Mouse (Mus musculus): ENCODE results near the gene Slc25a25. TPM values are rescaled to one million over a fixed set of nuclear protein-coding genes. Genes with fewer than 3 reads are reported as not detected.

Slc25a25 gene
- total RNA-seq, 2 experiments from 2014 or later, result 18.1 to 47.8 TPM

DNA sequence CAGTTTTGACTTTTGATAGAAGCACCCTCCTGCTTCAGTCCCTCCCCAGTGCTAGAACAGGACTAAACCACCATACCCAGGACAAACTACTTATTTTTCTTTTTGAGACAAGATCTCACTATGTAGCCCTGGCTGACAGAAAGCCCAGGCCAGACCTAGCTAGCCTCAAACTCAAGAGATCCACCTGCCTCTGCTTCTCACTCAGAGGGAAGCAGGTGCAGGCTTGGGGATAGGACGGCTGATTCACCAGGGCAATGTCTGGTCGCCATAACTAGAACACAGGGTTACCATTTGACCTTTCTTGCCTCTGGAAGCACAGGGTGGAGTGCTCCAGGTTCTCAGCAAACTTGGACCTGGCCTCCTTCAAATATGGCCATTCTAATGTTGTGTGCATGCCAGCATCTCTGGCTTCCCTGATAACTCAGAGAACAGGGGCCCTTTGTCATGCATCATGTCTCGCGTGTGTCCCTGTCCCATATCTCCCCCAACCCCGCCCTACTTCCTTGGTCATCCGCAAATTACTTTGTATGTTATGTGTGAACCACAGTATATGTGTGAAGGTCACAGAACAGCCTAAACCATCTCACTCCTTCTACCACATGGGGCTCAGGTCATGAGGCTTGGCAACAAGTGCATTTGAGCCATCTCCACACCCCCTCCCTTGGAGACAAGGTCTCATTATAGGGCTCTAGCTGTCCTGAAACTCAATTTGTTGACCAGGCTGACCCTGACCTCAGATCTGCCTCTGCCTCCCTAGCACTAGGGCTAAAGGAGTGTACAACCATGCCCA, 38.3 kb downstream of the Slc25a25 start:
- intact Hi-C loops (cut with DNase I; ENCODE audit: low total_unique reads), result no loop called here
- DNase-seq, result no peak

DNA sequence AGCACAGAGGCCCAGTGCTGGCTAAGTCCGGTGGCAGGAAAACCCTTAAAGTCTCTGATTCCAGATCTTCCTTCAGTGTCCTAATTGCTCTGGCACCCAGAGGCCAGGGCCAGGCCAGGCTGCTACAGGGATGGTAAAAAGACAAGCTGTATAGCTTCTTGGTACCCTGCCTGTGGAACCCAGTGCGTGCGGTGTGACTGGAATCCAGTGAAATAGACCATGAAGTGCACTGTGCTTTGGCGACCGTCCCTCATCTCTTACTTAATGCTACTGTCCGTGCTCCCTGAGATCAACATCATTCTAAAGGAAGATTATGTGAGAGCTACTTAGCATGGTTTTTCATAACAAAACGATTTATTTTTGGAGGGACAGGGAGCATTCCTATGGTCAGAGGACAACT, 39.8 kb downstream of the Slc25a25 start:
- DNase-seq, result no peak
- intact Hi-C loops (cut with DNase I; ENCODE audit: low total_unique reads), result no loop called here

DNA sequence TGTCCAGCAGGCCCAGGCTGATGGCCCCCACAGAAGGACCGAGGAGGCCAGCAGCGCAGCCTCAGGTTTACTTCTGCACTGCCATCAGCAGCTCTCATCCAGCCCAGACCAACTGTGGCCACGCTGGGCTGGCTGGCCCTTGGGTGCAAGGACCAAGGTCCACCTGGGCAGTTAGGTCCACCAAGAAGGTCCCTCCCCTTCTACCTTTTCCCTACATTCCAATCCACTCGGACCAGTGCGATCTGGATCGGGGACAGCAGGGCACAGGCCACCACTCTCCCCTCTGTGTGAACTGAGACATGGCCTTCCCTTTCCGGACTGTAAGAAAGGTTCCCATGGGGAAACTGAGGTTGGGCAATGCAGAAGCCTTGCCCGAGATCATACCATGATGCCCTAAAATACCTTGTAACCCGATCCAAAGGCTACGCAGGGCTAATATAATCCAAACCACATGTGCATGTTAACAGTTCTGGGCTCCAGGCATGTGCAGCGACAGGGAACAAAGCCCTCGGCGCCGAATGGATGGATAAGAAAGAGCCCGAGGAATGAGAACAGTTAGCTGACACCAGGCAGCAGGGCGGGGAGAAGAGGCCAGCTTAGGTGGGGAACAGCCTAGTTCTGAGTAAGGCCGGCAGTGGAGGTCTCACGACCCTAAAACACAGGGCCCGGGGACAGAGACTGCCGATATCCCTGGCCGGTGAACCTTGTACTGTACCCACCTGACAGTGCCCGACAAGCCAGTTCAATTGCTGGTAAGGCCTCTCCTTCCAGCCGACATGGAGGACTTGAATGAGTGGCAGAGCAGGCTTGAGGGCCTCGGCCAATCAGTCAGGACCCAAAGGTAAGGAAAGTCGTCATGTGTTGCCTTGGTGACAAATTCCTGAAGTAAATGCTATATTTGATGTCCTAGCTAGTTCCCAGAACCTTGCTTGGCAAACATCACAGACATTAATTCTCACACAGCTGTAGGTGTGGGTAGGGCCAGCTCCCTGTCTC, 42.5 kb downstream of the Slc25a25 start:
- intact Hi-C loops (cut with DNase I; ENCODE audit: low total_unique reads), result no loop called here
- DNase-seq, result no peak

DNA sequence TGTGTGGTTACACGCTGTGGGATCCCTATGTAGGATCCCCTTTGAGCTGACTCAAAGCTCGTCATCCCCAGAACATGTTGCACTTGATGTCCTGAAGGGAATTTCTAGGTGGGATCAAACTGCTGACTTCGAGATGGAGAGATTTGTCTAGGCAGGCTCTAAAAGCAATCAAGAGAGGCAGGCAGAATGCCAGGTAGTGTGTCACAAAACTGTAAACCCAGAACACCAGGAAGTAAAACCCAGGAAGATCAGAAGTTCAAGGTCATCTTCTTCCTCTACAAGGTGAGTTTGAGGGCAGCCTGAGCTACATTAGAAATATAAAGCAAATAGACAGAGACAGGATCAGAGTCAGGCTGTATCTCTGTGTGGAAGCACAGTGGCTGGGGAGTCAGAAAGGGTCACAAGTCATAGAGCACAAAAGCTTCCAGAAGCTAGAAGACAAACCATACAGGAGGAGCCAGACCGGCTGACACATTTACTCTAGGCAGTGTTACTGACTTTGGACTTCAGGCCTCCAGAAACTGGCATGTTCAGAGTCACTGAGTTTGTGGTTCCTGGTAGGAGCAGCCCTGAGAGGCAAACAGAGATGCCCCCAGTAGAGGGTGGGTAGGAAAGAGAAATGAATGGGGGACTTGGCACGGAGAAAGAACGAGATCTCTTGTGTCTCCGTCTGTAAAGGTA, 44.0 kb downstream of the Slc25a25 start:
- intact Hi-C loops (cut with DNase I; ENCODE audit: low total_unique reads), result loop anchor here (2.0 kb wide), 1 partner anchor 78 kb away; no protein-coding TSS in a partner anchor
- no peak for DNase-seq

DNA sequence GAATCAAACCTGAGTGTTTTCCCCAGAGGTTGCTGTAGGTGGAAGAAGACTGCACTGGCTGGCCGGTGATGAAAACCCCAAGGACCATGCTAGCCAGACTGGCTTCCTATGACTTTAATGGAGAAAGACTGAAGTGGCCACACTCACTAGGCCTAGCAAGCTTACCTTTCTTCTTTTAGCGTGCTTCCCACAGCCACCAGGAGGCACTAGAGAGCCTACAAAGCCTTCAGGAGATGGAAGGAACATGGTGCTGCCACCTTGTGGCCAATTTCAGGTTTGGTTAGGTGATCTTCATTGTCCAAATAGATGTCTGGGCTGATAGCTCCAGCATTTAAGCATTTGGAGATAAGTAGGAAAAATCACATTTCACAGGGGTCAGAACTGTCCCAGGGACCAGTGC, 46.6 kb downstream of the Slc25a25 start:
- DNase-seq, result peak; percentile 92
- intact Hi-C loops (cut with DNase I; ENCODE audit: low total_unique reads), result no loop called here

DNA sequence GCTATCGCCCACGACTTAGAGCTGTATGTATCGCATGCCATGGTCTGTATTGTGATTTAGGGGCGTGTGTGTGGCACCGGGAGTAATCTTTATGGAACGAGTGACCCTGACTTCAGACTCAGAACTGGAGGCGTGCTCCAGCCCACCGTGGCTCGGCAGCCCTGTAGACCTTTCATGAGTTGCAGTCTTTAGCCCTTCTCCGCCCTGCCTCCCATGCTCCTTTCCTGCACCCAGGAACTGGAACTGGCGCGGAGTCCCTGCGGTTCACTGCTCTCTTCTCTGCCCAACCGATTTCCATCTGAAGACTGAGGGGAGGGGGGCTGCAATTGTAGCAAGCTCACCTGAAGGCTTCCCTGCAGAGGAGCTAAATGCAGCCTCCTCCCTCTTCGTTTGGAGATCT, 54.5 kb downstream of the Slc25a25 start:
- intact Hi-C loops (cut with DNase I; ENCODE audit: low total_unique reads), result no loop called here
- no peak for DNase-seq

DNA sequence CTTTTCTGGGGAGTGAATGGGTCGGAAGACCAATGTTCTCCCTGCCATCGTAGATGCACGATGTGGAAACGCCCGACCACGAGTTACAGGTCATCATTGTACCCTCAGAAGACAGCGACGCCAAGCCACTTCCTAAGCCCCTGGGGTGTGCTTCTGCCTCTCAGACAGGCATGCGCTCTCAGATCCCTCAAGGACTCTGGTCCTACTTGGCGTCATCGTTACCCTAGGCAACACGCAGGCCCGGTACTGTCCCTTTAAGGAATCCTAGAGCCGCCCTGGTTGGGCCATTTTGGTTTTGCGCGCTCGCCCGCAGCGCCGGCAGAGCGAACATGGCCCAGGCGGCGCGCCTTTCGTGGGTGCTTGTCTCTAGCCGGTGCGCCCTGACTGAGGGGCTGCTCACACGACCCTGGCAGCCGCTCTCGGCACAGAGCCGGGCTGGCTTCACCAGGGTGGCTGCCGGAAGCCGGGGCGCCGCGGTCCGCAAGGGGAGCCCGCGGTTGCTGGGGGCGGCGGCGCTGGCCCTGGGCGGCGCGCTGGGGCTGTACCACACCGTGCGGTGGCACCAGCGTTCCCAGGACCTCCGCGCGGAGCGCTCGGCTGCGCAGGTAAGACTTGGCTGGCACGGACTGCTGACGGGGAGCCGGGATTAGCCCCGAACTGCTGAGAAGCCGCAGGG, 55.2 kb downstream of the Slc25a25 start:
- DNase-seq, result peak; percentile 90
- intact Hi-C loops (cut with DNase I; ENCODE audit: low total_unique reads), result no loop called here

DNA sequence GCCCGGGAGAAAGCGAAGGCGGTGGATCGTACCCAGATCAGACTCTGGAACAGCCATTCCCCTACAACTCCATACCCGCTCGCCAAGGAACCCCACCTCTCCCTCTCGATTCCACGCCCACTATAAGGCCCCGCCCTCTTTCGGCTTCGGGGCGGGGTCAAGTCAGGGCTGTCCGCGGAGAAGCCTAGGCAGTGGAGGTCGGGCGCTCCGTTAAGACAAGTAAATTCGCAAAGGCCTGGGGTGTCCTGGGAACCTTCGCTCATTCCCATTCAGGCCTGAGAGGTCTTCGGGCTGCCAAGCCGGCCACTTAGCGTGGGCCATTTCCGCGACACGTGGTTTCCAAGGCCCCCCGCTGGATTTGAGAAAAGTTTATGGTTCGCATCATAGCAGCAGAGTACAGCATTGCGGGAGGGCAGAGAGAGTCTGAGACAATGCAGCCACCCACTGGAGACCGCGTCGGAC, 55.7 kb downstream of the Slc25a25 start, which contains the start of gene Ptges2:
Gene Ptges2, plus strand, starts transcription at position 413 of the 462 bp plus-strand sequence.
- intact Hi-C loops (cut with DNase I; ENCODE audit: low total_unique reads), result no loop called here
- peak; percentile 89 for DNase-seq

DNA sequence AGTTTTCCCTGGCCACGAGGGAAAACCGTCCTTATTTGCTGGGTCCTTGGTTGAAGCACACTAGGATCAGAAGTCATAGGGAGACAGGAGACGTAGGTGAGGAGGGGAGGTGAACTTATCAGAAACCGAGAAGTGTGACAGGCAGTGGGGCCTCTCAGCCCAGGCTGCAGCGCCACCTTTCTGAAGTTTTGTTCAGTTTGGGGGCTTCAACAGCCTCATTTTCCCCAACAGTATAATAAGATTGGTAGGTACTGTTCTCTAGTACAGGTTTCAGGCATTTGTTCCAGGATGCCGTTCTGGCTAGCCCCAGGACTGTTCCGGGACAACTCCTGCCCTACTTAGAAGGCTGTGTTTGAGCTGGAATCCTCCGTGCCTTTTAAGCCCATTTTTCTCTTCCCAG, 56.3 kb downstream of the Slc25a25 start:
- intact Hi-C loops (cut with DNase I; ENCODE audit: low total_unique reads), result no loop called here
- no peak for DNase-seq

DNA sequence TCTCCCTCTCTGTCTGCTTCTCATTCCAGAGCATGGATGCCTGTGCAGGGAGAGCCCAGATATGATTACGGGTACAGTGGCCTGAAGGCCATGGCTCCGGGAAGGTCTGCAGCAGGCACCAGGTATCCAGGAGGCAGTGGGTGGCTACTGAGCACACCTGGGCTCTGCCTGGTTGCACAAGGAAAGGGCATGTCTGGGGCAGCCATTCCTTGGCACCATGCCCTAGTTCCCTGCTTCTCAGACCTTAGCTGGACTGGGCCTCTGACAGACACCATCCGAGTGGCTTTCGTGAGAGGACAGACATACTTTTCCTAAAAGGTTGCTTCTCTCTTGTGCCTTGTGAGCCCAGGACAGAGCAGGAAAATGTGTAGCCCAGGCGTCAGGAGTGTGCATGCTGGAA, 59.2 kb downstream of the Slc25a25 start:
- intact Hi-C loops (cut with DNase I; ENCODE audit: low total_unique reads), result no loop called here
- no peak for DNase-seq

DNA sequence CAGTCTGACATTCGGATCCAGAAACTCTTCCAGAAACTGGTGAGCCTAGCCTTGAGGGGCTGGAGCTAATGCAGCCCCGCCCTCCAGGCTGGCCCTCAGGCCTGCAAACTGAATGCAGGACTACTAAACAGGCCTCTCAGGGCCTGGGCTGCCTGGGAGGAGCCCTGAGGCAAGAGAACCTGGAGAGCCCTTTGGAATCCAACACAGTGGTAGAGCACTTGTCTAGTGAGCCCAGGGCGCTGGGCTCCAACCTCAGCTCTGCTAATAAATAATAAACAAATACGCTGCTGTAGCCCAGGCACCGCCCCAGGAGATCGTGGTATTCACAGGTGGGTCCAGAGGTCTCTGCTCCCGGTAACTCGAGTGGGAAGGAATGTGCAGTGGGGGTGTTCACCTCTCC, 60.4 kb downstream of the Slc25a25 start:
- intact Hi-C loops (cut with DNase I; ENCODE audit: low total_unique reads), result no loop called here
- no peak for DNase-seq

DNA sequence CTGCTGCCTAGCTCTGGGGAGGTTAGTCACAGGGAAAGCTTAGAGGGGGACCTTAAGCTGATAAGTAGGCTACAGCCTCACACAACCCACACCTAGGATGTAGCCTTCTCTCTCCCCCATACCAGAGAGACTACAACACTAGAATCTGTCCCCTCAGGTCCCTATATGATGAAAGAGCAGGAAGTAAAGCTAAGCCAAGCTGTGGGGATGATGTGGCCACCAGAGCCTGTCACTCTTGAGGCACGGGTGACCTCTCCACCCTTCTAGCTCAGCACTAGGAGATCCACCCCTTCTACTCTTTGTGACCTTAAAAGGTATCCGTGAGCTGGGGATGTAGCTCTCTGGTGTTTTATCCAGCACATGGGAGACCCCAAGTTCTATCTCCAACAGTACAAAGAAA, 62.1 kb downstream of the Slc25a25 start:
- no peak for DNase-seq
- intact Hi-C loops (cut with DNase I; ENCODE audit: low total_unique reads), result no loop called here

DNA sequence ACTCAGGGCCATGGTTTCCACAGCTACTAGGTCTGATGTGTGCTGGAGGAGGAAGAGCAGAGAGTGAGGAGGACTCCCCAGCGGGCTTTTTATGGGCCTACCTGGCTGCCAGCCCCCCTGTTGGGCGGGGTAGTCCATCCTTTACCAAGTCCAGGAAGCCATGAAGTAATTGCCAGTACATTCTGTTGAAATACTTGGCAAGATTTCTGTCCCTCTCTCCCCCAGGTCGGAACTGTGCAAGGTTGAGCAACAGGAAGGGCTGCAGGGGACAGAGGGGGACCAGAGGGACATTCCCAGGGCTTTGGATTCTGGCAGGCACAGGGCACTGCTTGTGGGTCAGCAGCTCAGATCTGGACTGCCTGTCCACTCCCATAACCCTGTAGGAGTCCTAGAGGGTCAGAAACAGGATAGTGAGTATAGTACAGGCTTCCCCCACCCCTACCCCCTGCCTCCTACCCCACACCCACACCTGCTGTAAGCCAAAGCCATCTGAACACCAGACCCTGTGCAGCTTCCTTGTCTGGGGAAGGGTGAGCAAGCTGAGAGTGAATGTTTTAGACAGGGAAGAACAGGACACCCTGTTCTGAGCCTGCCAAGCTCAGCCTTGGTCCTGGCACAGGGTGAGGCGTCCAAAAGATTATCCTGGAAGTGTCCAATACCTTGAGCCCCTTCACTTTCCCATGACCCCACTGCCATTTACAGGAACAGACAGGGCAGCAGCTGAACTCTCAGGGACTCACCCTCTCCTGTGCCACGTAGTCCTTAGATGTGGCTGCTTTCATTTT, 63.3 kb downstream of the Slc25a25 start, which contains the start of gene Lcn2:
Gene Lcn2, minus strand, starts transcription at position 547 of the 785 bp plus-strand sequence.
- DNase-seq, result no peak
- intact Hi-C loops (cut with DNase I; ENCODE audit: low total_unique reads), result no loop called here

DNA sequence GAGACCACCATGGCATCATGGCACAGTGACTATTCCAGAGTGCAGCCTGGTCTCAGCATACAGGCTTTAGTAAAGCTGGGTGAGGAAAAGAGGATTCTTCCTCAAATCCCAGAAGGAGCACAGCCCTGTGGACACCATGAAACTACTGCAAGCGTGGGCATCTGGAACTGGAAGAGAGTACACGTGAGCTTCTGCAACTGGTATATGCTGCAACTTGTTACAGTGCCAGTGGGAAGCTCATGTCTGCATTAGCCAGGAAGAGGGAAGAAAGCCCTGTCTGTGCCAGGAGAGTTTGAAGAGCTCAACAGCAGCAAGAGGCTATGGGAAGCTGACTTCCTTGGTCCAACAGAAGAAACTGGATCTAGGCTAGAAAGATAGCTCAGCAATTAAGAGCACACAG, 68.6 kb downstream of the Slc25a25 start:
- intact Hi-C loops (cut with DNase I; ENCODE audit: low total_unique reads), result no loop called here
- DNase-seq, result no peak

DNA sequence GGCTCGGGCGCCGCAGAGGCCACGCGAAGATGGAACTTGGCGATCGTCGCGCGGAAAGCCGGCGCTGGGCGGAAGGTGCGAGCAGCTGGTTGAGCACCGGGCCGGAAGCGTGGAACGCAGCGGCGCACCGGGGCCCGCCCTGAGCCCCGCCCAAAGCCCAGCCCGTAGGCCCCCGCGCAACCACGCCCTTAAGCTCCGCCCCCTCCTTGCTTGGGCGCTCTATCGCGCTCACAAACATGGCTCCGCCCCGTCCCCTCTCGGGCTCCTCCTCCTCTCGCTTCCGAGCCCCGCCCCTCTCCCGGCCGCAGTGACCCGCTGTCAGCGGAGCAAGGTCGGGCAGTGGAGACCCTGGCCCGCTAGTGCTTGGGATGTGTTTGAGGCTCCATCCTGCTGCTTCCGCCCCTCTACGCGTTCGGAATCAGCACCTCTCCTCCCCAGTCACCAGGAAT, 69.4 kb downstream of the Slc25a25 start, which contains the start of gene 1110008P14Rik:
Gene 1110008P14Rik, minus strand, starts transcription at position 164 of the 449 bp plus-strand sequence.
- intact Hi-C loops (cut with DNase I; ENCODE audit: low total_unique reads), result no loop called here
- DNase-seq, result peak; percentile 96

DNA sequence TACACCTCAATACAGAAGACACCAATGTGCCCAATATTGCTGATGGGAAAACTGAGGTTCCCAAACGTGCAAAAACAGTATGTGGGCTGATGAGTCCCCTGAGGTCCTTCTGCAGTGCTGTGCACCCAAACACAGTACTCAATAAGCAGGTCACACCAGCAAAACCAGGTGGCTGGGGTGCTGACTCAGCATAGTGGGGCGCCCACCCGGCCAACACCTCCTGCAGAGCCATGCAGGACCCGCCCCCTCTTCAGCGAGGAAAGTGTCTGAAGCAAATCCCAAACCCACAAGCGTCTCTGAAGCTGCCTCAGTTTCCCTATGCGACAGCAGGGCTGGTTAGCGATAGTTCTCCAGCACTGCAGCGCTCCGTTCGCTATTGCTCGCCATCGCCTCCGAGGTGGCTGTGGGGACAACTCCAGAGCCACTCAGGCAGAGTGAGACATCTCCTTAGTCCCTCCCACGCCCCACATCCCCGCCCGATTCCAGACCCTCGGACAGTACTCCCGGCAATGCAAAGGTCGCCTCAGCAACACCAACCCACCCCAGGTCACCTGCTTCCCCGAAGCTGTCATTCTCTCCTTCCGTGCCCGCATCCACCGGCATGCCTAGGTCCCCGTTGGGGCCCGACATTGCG, 70.0 kb downstream of the Slc25a25 start:
- DNase-seq, result peak; percentile 33
- intact Hi-C loops (cut with DNase I; ENCODE audit: low total_unique reads), result no loop called here

DNA sequence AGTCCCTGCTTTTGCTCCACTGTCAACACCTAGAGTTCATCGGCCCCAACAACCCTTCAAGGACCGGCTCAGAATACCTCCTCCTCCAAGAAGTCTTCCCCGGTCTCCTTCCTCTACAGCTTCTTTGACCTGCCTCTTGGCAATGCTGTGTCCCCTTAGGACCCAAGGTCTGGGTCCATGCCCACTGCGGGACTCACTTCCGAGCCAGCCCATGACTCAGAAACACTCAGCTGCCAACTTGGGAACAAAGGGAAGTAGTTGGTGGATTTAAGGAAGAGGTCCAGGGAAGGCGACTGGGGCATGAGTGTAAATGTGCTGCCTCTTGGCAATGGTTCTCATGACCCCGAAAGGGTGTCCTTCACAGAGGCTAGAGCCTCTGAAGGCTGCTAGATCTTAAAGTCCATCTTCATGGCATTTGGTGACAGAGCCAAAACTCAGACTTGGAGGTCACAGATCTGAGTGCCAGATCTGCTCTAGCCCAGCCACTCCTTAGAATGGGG, 71.2 kb downstream of the Slc25a25 start:
- DNase-seq, result no peak
- intact Hi-C loops (cut with DNase I; ENCODE audit: low total_unique reads), result no loop called here

DNA sequence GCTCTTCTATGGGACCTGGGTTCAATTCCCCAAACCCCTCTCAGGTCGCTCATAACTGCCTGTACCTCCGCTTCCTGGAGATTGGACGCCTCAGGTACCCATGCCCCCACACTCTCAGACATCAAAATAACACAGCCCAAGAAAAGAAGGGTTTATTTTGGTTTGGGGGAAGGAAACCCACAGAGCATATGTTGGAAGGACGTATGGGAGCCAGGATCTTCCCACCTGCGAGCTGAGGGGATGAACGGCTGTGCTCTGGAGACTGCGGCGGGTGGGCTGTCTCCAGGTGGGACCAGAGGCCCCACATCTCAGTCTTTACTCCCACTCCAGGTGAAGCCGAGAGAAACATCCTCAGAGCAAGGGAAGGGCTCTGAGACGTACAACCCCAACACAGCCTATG, 74.3 kb downstream of the Slc25a25 start:
- no peak for DNase-seq
- intact Hi-C loops (cut with DNase I; ENCODE audit: low total_unique reads), result no loop called here
